ENCODE assay signal across 11 mouse cellular contexts in genomic region chr16:43309968-43310431, GRCm38 (mm10).
DNase-seq lines count a peak whose midpoint lies in the region; ATAC-seq and TF ChIP-seq lines count a peak whose summit lies in the region.
"Had no signal": no experiment of that assay in that cellular context is flagged by ENCODE, and none has a peak within 500 bp of the region (broad histone marks: within the 10 kb centered on the region; RNA-seq: fewer than 3 reads in every experiment).

No protein-coding gene starts in this region.

- H3K4me3 ChIP-seq in CH12.LX (replicated peaks in 1 of 3; ENCODE audit: low read depth in 2 of 3, low read length in 2 of 3, poor library complexity in 1 of 3): no peak overlapping the region
- no peak overlapping the region for H3K4me3 ChIP-seq in ES-E14 (ENCODE audit: insufficient read depth in 1 of 2, low read depth in 1 of 2, low read length in 2 of 2, poor library complexity in 1 of 2, severe bottlenecking in 1 of 2)
- H3K4me3 ChIP-seq in forebrain, embryonic 11.5 days (ENCODE audit: low read depth, low read length): no peak overlapping the region
- H3K4me3 ChIP-seq in limb, embryonic 13.5 days: no peak overlapping the region

- no peaks in the 10 kb centered on the region for H3K27me3 ChIP-seq in CH12.LX (replicated peaks)
- no peaks in the 10 kb centered on the region for H3K27me3 ChIP-seq in forebrain, embryonic 11.5 days (ENCODE audit: control insufficient read depth, insufficient read depth, low read length)
- no peaks in the 10 kb centered on the region for H3K27me3 ChIP-seq in limb, embryonic 13.5 days

- no peak for TF ChIP-seq RAD21 in CH12.LX (IDR thresholded peaks at IDR 0.05; ENCODE audit: low read depth, low read length)

- in situ Hi-C loops in CH12.LX (cut with MboI; ENCODE audit: low pct_ligation_motif_present, low pct_unique_long_range_greater_than_20kb, low sequenced_read_pairs): no loop called here
- in situ Hi-C loops in ES-E14 (cut with MboI; ENCODE audit: low sequenced_read_pairs in 2 of 2, unreplicated experiment in 2 of 2): no loop called here

- H3K9me3 ChIP-seq in CH12.LX (replicated peaks; ENCODE audit: low read length): peaks cover 5% of the 10 kb centered on the region
- H3K9me3 ChIP-seq in ES-E14 (ENCODE audit: control insufficient read depth, insufficient read depth, low read depth, low read length): no peaks in the 10 kb centered on the region
- peaks cover 2% of the 10 kb centered on the region; the same call in 1 of the 2 replicates for H3K9me3 ChIP-seq in forebrain, embryonic 11.5 days (ENCODE audit: control insufficient read depth, low read length)
- H3K9me3 ChIP-seq in limb, embryonic 13.5 days: no peaks in the 10 kb centered on the region

- H3K36me3 ChIP-seq in CH12.LX (replicated peaks in 1 of 2; ENCODE audit: control insufficient read depth in 1 of 2, insufficient read depth in 1 of 2, low read length in 1 of 2) (no peaks in the 10 kb centered on the region), ES-E14 (ENCODE audit: control insufficient read depth, insufficient read depth, low read length, poor library complexity, severe bottlenecking) (no peaks in the 10 kb centered on the region)
- H3K36me3 ChIP-seq in forebrain, embryonic 11.5 days (ENCODE audit: control insufficient read depth, insufficient read depth, low read length): no peaks in the 10 kb centered on the region
- H3K36me3 ChIP-seq in limb, embryonic 13.5 days: no peaks in the 10 kb centered on the region

- DNase-seq in CH12.LX (ENCODE audit: extremely low read depth) (no peak), ES-E14 (ENCODE audit: low read depth, low spot score) (peak; percentile 22)
- DNase-seq in forebrain, embryonic 11.5 days (ENCODE audit: low spot score): peak; percentile 74
- DNase-seq in spleen, postnatal 10 days (ENCODE audit: low spot score in 2 of 2): no peak
- DNase-seq in cerebellum, postnatal 14 days: no peak
- no peak for DNase-seq in gastrocnemius, postnatal 4 days (ENCODE audit: low spot score in 2 of 2)
- DNase-seq: spleen, adult 18-20 months; thymus, postnatal 36 days had no signal

- peak overlapping the region; percentile 0; the same call in 1 of the 2 replicates for H3K4me2 ChIP-seq in CH12.LX (ENCODE audit: insufficient read depth, low read depth, poor library complexity, severe bottlenecking)
- peak overlapping the region; percentile 5; the same call in 1 of the 2 replicates for H3K4me2 ChIP-seq in forebrain, embryonic 11.5 days (ENCODE audit: low read depth, low read length, severe bottlenecking)
- H3K4me2 ChIP-seq in limb, embryonic 13.5 days (replicated peaks): peak overlapping the region; percentile 15; the same call in 1 of the 2 replicates
- H3K4me2 ChIP-seq: liver, embryonic 11.5 days had no signal

- dilution Hi-C loops in CH12.LX (cut with MboI; ENCODE audit: extremely low pct_ligation_motif_present, extremely low pct_unique_long_range_greater_than_20kb, low sequenced_read_pairs): no loop called here

- ATAC-seq in forebrain, embryonic 11.5 days (replicated peaks; ENCODE audit: low FRiP score): peak; percentile 95
- ATAC-seq in limb, embryonic 13.5 days (ENCODE audit: low FRiP score, low read depth): no peak
- ATAC-seq: intestine, postnatal 0 days had no signal

- no peaks in the 10 kb centered on the region for H3K4me1 ChIP-seq in CH12.LX (ENCODE audit: control insufficient read depth in 1 of 2, insufficient read depth in 2 of 2)
- H3K4me1 ChIP-seq in ES-E14 (ENCODE audit: control insufficient read depth in 2 of 2, insufficient read depth in 2 of 2, low read length in 2 of 2, poor library complexity in 1 of 2): no peaks in the 10 kb centered on the region
- peaks cover 18% of the 10 kb centered on the region; the same call in 1 of the 2 replicates for H3K4me1 ChIP-seq in forebrain, embryonic 11.5 days (replicated peaks; ENCODE audit: control insufficient read depth, insufficient read depth, low read length)
- H3K4me1 ChIP-seq in limb, embryonic 13.5 days: peaks cover 20% of the 10 kb centered on the region

- TF ChIP-seq POLR2A in CH12.LX (IDR thresholded peaks at IDR 0.05; ENCODE audit: low read depth, low read length): no peak

- no peaks in the 10 kb centered on the region for H3K79me2 ChIP-seq in CH12.LX (replicated peaks; ENCODE audit: control insufficient read depth, extremely low read depth, insufficient read depth, poor library complexity, severe bottlenecking)

- no peak for TF ChIP-seq EP300 in CH12.LX (IDR thresholded peaks at IDR 0.05; ENCODE audit: low read length)

- H3K27ac ChIP-seq in CH12.LX (ENCODE audit: insufficient read depth, low read depth): no peak overlapping the region
- H3K27ac ChIP-seq in ES-E14 (ENCODE audit: insufficient read depth, low read depth, low read length, poor library complexity, severe bottlenecking): no peak overlapping the region
- peak overlapping the region; percentile 84 for H3K27ac ChIP-seq in forebrain, embryonic 11.5 days (ENCODE audit: low read depth, low read length)
- H3K27ac ChIP-seq in limb, embryonic 13.5 days: peak overlapping the region; percentile 17; the same call in 1 of the 2 replicates

- no peak for TF ChIP-seq CTCF in CH12.LX (conservative IDR thresholded peaks at IDR 0.05 in 1 of 2, IDR thresholded peaks at IDR 0.05 in 1 of 2; ENCODE audit: low read depth in 2 of 2, low read length in 2 of 2)

- 14% methylated on average over 4 of the region's 4 CpGs for WGBS in forebrain, embryonic 11.5 days
- WGBS in limb, embryonic 13.5 days: 19% methylated on average over 4 of the region's 4 CpGs

- H3K9ac ChIP-seq in CH12.LX (ENCODE audit: insufficient read depth, low read depth) (0 out of 2 replicates have a peak overlapping the region, but pooled peaks have one; percentile 33), ES-E14 (ENCODE audit: insufficient read depth, low read depth, low read length, poor library complexity, severe bottlenecking) (no peak overlapping the region)
- peak overlapping the region; percentile 9; the same call in 1 of the 2 replicates for H3K9ac ChIP-seq in forebrain, embryonic 11.5 days (ENCODE audit: low read length)
- no peak overlapping the region for H3K9ac ChIP-seq in limb, embryonic 13.5 days

TF ChIP-seq in CH12.LX, 34 proteins besides CTCF, POLR2A, EP300 and RAD21:
- TF ChIP-seq ETS1 (conservative IDR thresholded peaks at IDR 0.05; ENCODE audit: low read depth, low read length) (no peak), RCOR1 (conservative IDR thresholded peaks at IDR 0.05; ENCODE audit: low read depth, low read length) (no peak), PAX5 (IDR thresholded peaks at IDR 0.05; ENCODE audit: low read length) (no peak), ZKSCAN1 (IDR thresholded peaks at IDR 0.05; ENCODE audit: borderline replicate concordance, low read depth, low read length) (no peak), JUND (conservative IDR thresholded peaks at IDR 0.05; ENCODE audit: low read depth, low read length) (no peak), TBP (conservative IDR thresholded peaks at IDR 0.05; ENCODE audit: low read depth, low read length) (no peak)

TF ChIP-seq in ES-E14, 5 proteins besides CTCF, POLR2A, EP300 and RAD21:
- TF ChIP-seq MAFK (IDR thresholded peaks at IDR 0.05; ENCODE audit: insufficient read depth, low read depth, low read length): no peak
- TF ChIP-seq ZNF384 (IDR thresholded peaks at IDR 0.05; ENCODE audit: low read depth, low read length): no peak
- TF ChIP-seq HCFC1 (IDR thresholded peaks at IDR 0.05; ENCODE audit: borderline replicate concordance, insufficient read depth, low read length): no peak
TF ChIP-seq in ES-E14: peak in this region for 0.

Comparison
In these comparisons a context has a peak if more than half of its experiments do, and no peak if none do; other contexts are left out.
1. DNase-seq: peak in ES-E14 (single experiment) and forebrain, embryonic 11.5 days (single experiment); none in CH12.LX (single experiment), spleen, postnatal 10 days (0 of 2), cerebellum, postnatal 14 days (0 of 2) and gastrocnemius, postnatal 4 days (0 of 2).
2. H3K27ac ChIP-seq: peak in forebrain, embryonic 11.5 days (single experiment) and limb, embryonic 13.5 days (single experiment); none in CH12.LX (single experiment) and ES-E14 (single experiment).
3. H3K9ac ChIP-seq: peak in CH12.LX (single experiment) and forebrain, embryonic 11.5 days (single experiment); none in ES-E14 (single experiment) and limb, embryonic 13.5 days (single experiment).
4. Peak in every context shown above with its lines, with median percentiles within 50 percentile points of each other: H3K4me2 ChIP-seq.